Mouse (Mus musculus) cerebellum, adult 2 months (tissue): ENCODE results near the gene 4930432K21Rik. TPM values are rescaled to one million over a fixed set of nuclear protein-coding genes. Genes with fewer than 3 reads are reported as not detected.

Experiments used
- DNase-seq, 2 experiments: peaks; one replicate each; pipeline ENCODE4 v3.0.0; 2021
- H3K27ac ChIP-seq: fragments of 200-500 bp; 2 replicates; pipeline ENCODE4 v1.5.1; 2012; ENCODE audit warnings: low read length, control low read depth, inconsistent platforms; ENCODE audit not compliant: insufficient read depth
- H3K27me3 ChIP-seq: fragments of 200-500 bp; 2 replicates; pipeline ENCODE4 v1.6.1; 2012; ENCODE audit warnings: inconsistent platforms, mild to moderate bottlenecking, low read length, moderate library complexity; ENCODE audit not compliant: control insufficient read depth, insufficient read depth
- H3K4me1 ChIP-seq: fragments of 200-500 bp; 2 replicates; pipeline ENCODE4 v1.6.1; 2011; ENCODE audit warnings: low read length; ENCODE audit not compliant: control insufficient read depth, insufficient read depth
- H3K4me3 ChIP-seq: fragments of 200-500 bp; replicated peaks from 2 replicates; pipeline ENCODE3; 2011; ENCODE audit warnings: mild to moderate bottlenecking, low read depth, low read length, control low read depth; ENCODE audit not compliant: insufficient read depth
- CTCF ChIP-seq: fragments of 200-500 bp; IDR thresholded peaks from 2 replicates; pipeline ENCODE4 v1.5.1; 2011; ENCODE audit warnings: low read depth, mild to moderate bottlenecking, control low read depth, low read length, moderate library complexity, borderline replicate concordance; ENCODE audit not compliant: insufficient read depth
- POLR2A ChIP-seq: fragments of 200-500 bp; IDR thresholded peaks from 2 replicates; pipeline ENCODE4 v1.6.1; 2011; ENCODE audit warnings: low read length, control low read depth, borderline replicate concordance; ENCODE audit not compliant: insufficient read depth
- WGBS: fragments of 180-500 bp; shearing (Covaris S2); methylation state at CpG from one replicate; pipeline ENCODE4 v1.1.7; 2018; 5-methylcytosine and 5-hydroxymethylcytosine counted together
- polyA plus RNA-seq: library from polyadenylated mRNA; depleted of rRNA; stranded (reverse); fragments of >200 nt; gene quantifications from 2 replicates; pipeline ENCODE4 v1.2.3, GENCODE M21; 2012

Gene 4930432K21Rik
- polyA plus RNA-seq, 1 experiment = 2.7 TPM

GRCm38 (mm10) chr8:84189603-84190002 is 41.8 kb downstream of the 4930432K21Rik start:
- Histone ChIP-seq H3K4me3 (no peak overlapping the region), H3K27me3 (no peaks in the 10 kb centered on the region)

GRCm38 (mm10) chr8:84190191-84190867 is 42.5 kb downstream of the 4930432K21Rik start:
- Histone ChIP-seq H3K27me3 (no peaks in the 10 kb centered on the region), H3K27ac (no peak overlapping the region), H3K4me3 (no peak overlapping the region), H3K4me1 (no peaks in the 10 kb centered on the region)
- TF ChIP-seq CTCF = no peak
- TF ChIP-seq POLR2A = no peak
- 97% methylated on average over 7 of the region's 7 CpGs for WGBS
- DNase-seq = no peak

More at GRCm38 (mm10) chr8:84189603-84190002, 41.8 kb downstream of the 4930432K21Rik start:
- WGBS = 67% methylated on average over 4 of the region's 4 CpGs
- H3K4me1 ChIP-seq = no peaks in the 10 kb centered on the region
- TF ChIP-seq POLR2A (no peak), CTCF (no peak)
- no peak for DNase-seq
- H3K27ac ChIP-seq = no peak overlapping the region

- Histone ChIP-seq H3K27me3 (no peaks in the 10 kb centered on the region), H3K4me3 (no peak overlapping the region), H3K27ac (peak overlapping the region; percentile 51), H3K4me1 (no peaks in the 10 kb centered on the region)
- peak in 1 of 2 experiments; percentile 41 for DNase-seq
- WGBS = 40% methylated on average over 12 of the region's 13 CpGs
- TF ChIP-seq POLR2A (no peak), CTCF (no peak)
These were observed 44.2 kb downstream of the 4930432K21Rik start for GRCm38 (mm10) chr8:84192023-84192422.

- 3% methylated on average over 33 of the region's 33 CpGs for WGBS
- no peak for TF ChIP-seq CTCF
- no peak for TF ChIP-seq POLR2A
- H3K4me3 ChIP-seq = peak overlapping the region; percentile 41
- no peaks in the 10 kb centered on the region for H3K4me1 ChIP-seq
- H3K27ac ChIP-seq = peak overlapping the region; percentile 4; the same call in 1 of the 2 replicates
- H3K27me3 ChIP-seq = no peaks in the 10 kb centered on the region
- peak; percentile 62 for DNase-seq
These were observed 44.7 kb downstream of the 4930432K21Rik start for GRCm38 (mm10) chr8:84192555-84192954.

- TF ChIP-seq POLR2A (no peak), CTCF (no peak)
- 80% methylated on average over 4 of the region's 4 CpGs for WGBS
- Histone ChIP-seq H3K4me1 (no peaks in the 10 kb centered on the region), H3K27me3 (no peaks in the 10 kb centered on the region), H3K27ac (no peak overlapping the region), H3K4me3 (no peak overlapping the region)
- no peak for DNase-seq
These were observed 45.3 kb downstream of the 4930432K21Rik start for GRCm38 (mm10) chr8:84193161-84193560.

DNA sequence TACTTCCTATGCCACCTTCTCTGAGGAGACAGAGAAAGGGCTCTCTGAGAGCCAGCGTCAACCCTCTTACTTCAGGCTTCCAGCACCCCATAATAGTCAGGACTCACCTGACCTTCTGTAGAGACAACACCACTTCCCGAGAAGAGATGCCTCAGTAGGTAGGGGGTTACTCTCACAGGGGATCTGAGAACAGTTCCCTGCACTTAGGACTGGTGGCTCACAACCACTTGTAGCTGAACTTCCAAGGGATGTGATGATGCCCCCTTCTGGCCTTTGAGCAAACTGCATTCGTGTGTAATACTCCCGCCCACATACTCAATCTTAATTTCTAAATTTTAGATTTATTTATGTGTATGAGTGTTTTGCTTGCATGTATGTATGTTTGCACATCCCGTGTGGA is 45.7 kb downstream of the 4930432K21Rik start:
- DNase-seq = no peak
- Histone ChIP-seq H3K4me3 (no peak overlapping the region), H3K4me1 (no peaks in the 10 kb centered on the region), H3K27ac (no peak overlapping the region), H3K27me3 (no peaks in the 10 kb centered on the region)
- TF ChIP-seq CTCF (peak; percentile 24; the same call in 1 of the 2 replicates), POLR2A (no peak)
- WGBS = 84% methylated on average over 5 of the region's 5 CpGs

DNA sequence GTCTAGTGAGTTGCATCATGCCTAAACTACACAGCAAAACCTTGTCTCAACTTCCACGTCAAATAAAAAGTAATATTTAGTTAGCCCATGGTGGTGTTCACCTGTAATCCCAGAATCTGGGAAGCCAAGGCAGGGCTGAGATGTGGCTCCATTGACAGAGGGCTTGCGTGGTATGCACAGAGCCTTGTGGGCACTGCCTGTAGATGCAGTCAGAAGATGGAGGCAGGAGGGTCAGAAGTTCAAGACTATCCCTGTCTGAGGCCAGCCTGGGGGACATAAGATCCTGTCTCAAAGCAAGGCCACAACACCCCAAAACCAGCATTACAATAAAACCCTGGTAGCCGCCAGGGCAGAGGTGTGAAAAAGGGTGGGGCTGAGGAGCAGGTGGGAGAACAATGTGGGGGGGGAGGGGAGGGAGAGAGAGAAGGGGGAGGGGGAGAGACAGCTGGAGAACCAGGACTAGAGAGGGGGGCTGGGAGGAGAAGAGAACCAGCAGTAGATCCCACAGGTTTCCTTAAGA is 46.5 kb downstream of the 4930432K21Rik start:
- TF ChIP-seq POLR2A (no peak), CTCF (no peak)
- Histone ChIP-seq H3K27me3 (no peaks in the 10 kb centered on the region), H3K4me1 (no peaks in the 10 kb centered on the region), H3K4me3 (no peak overlapping the region), H3K27ac (no peak overlapping the region)
- 87% methylated on average over 3 of the region's 3 CpGs for WGBS
- DNase-seq = no peak

- TF ChIP-seq POLR2A = no peak
- peak overlapping the region; percentile 3 for H3K4me3 ChIP-seq
- H3K4me1 ChIP-seq = no peaks in the 10 kb centered on the region
- DNase-seq = peak in 1 of 2 experiments; percentile 38
- no peaks in the 10 kb centered on the region for H3K27me3 ChIP-seq
- peak overlapping the region; percentile 19; the same call in 1 of the 2 replicates for H3K27ac ChIP-seq
- WGBS = 22% methylated on average over 43 of the region's 43 CpGs
These were observed 49.5 kb downstream of the 4930432K21Rik start for GRCm38 (mm10) chr8:84197141-84197921.
